Mouse (Mus musculus) cerebellum, postnatal 14 days (tissue): ENCODE results near the gene Abr.

Experiments used
- DNase-seq, 2 experiments: peaks; one replicate each; pipeline ENCODE4 v3.0.0; 2021; ENCODE audit warnings: mixed read lengths in 2 of 2

The Abr gene

DNA sequence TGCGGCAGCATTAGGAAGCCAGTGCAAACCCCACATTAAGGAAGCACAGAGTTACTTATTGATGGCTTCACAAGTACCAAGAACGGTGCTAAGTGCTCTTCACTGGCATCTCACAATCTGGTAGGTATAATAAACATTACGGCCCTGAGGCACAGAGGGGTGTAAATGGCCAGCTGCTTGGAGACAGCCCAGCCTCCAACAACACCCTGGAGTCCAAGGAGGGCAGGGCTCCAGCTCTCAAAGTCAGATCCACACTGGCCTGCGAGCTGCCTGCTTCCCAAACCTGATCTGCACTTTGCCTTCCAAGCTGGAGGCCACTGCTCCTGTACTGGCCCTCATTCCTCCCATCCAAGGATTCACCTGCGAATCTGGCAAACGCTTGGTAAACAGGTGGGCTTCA is 132.7 kb downstream of the Abr start:
- no peak for DNase-seq

DNA sequence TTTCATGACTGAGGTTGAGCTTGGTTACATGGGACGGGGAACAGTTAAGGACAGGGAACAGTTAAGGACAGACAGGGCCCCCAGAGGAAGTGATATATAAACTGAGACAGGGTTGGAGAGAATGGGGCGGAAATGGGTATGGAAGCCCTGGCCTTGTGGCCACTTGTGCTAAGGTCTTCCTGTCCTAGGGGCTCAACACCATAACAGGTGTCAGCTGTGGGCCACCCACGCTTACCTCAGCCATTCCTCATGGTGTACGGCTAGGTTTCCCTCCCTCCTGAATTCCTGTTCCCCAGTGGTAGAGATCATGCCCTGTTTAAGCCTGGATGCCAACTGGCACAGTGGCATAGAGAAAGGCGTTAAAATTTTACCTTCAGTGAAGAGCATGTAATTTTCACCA is 135.1 kb downstream of the Abr start:
- no peak for DNase-seq

DNA sequence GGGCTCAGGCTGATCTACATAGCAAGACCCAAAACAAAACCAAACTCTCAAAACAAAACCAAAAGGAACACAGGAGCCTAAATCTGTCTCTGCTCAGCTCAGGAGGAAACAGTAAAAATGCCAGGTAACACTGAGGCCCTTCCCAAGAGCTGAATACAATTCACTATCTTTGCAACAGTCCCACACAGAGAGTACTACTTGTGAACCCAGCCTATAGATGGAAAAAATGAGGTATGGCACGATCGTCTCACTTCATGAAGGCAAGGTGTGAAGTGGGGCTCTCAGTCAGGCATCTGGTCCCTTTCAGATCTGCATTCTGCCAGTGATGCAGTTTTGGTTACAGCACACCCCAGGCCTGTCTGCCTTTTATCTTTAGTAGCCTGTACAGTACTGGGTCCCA is 138.1 kb downstream of the Abr start:
- no peak for DNase-seq

DNA sequence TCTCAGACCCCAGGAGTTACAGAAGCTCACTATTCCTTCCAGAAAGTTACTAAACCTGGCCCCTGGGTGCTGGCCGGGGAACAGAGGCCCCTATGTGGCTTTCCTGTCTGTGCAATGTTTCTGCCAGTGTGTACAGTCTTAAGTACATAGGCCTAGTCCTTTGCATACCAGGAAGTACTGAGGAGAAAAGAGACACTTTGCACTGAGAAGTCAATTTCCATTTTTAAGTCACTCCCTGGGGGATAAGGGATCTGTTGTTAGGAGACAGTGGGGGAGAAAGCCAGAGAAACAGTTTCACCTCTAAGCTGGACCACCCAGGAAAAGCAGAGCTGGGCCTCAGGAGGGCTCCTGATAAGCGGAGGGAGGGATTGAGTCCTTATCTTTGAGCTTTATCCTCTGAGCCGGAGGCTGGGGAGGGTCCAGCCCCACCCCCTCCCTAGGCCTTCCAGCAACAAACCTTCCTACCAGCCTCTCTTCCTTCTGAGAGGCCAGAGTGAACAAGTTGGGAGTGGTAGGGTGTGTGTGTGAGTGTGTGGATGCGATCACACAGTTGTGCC is 138.9 kb downstream of the Abr start:
- no peak for DNase-seq

DNA sequence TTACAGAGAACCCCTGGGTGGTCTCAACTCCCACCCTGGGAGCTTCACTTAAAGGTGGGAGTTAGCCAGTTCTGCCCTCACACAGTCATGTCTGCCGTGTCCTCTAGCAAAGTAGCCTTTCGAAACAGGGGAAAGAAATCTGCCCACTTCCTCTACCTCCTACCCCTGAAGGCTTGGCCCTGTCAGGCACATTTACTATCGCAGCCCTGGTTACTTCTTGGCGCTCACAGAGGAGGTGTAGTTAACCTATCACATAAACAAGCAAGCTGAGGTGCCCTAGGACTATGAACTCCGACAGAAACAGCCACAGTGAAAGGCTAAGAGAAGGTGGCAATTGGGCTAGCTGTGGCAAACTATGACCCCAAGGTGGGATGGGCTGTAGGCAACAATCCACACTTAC is 139.4 kb downstream of the Abr start:
- DNase-seq: no peak

DNA sequence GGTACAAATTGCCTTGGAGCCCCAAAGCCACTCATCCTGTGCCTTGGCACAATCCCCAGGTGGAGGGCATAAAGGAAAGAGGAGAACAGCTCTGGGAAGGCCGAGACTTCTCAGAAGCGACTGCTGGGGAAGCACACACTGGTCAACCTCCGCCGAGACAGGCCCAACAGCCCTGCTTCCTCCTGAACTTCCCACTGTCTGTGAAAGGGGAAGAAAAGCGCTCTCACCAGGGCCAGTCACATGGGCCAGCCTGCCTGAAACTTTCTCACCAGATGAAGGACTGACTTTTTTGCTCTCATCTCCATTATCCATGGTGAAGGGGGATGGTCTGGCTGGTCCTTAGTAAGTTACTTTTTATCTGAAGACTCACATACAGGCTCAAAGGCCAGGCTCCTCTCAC is 139.9 kb downstream of the Abr start:
- DNase-seq: no peak

DNA sequence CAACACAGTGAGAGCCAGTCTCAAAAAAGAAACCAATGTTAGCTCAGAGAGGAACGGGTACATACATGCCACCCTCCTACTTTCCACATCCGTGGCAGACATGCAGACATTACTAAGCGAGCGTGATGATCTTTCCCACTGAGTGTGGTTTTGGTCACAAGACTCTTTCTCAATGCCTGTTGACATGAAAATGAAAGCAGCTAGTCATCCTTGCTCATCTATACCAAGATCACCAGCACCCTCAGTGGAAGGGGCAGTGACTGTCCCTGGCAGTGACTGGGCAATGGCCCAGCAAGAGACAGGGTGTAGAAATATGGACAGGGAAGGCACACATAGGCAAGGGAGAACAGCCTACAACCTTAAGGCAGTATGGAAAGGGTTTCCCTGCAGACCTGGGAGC is 142.4 kb downstream of the Abr start:
- DNase-seq: no peak

DNA sequence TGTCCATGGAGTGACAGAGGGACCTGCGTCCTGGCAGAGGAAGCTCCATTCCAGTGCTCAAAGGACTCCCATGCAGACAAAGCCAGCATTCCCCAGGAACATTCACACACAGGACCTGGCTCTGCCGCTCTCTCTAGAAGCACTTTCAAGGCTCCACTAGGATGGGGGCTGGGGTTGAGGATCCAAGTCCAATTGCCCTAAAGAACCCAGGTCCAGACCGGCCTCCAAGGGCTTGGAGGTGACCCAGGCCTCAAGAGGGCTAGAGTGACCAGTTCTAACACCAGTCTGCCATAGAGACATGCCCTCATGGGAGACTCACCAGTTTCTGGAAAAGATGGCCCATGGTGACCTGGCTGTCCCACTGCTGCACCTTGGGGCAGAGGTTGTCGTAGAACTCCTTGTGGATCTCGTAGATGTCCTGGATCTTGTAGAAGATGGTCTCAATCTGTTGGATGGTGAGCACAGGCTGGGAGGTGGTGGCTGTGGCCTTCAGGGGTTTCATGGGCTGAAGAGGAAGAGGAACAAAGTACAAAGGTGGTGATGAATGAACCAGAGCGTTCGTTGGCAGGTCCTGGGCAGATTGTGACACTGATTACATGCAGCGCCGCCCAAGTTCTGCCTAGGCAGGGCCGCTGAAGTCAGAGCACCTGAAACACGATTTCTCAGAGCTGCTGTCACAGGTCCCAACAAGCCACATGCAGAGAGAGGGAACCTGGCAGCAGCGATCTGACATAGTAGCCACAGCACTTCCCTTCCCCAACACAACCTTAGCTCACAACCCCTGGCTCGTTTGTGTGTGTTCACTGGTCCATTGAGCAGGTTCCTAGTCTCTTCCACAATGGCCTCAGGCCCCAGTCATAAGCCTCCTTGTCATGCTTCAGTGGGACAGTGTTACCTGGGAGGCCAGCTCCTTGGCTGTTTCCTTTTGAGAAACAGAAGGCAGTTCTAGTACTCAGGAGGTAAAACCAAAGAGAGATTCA is 143.1 kb downstream of the Abr start:
- DNase-seq: no peak

DNA sequence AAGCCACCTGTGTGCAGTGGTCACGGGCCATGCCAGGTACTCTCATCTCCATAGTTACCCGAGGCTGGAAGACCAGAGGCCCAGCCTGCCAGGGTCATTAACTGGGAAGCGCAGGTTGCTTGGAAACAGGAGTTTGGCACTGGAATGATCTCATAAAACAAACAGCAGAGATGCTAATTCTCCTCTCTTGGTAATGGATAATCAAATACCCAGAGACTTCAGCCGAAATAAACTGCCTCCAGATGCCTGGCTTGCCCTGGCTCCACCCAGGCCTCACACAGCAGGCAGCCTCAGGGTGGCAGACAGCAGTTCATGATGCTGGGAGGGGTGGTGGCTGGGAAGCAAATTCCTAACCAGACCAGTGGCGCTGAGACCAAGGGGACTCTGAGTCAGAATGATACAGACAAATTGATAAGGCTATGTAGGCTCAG is 145.0 kb downstream of the Abr start:
- no peak for DNase-seq

DNA sequence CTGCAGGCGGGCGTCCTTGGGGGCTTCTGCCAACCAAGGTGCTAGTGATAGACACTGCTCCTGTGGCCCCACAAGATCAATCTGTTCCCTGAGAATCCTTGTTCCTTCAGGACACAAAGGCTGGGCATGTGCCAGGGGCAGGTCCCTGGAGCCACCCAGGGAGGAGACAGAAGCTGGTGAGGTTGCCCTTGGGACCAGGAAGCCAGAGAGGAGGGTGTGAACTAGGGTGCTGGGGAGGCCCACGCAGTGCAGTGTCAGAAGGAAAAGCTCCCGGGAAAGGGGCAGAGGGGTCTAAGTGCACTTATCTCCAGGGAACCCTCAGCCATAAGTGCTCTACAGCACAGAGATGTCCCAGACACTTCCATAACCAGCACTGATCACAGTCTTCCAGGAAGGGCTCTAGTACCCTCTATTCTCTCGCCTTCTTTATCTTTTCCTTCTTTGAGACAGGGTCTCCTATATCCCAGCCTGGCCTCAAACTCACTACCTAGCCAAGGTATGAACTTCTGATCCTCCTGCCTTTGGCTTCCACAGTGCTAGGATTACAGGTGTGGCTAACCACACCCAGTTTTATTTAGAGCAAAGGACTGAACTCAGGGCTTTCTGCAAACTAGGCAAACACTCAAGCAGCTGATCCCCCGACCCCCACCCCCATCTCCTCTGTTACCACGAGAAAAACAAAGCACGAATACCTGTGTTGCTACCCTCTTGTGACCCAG is 145.6 kb downstream of the Abr start:
- no peak for DNase-seq

DNA sequence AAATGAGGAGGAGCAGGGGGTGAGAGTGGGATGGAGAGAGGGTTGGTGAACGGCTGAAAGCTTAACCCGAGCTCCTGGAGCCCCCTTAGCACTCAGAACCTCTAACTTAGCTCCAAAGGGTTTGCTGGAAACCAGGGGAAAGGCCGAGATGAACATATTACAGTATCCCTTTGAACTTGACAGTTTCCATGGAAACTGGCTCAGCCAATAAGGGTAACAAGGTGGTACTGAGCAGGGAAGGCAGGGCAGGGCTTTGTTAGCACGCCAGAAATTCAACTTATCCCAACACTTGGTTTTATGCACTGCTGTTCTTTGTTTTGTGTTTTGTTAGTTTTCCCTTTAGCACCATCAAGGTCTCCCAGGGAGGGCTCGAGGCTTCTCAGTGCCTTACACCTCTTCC is 149.5 kb downstream of the Abr start:
- DNase-seq: no peak

DNA sequence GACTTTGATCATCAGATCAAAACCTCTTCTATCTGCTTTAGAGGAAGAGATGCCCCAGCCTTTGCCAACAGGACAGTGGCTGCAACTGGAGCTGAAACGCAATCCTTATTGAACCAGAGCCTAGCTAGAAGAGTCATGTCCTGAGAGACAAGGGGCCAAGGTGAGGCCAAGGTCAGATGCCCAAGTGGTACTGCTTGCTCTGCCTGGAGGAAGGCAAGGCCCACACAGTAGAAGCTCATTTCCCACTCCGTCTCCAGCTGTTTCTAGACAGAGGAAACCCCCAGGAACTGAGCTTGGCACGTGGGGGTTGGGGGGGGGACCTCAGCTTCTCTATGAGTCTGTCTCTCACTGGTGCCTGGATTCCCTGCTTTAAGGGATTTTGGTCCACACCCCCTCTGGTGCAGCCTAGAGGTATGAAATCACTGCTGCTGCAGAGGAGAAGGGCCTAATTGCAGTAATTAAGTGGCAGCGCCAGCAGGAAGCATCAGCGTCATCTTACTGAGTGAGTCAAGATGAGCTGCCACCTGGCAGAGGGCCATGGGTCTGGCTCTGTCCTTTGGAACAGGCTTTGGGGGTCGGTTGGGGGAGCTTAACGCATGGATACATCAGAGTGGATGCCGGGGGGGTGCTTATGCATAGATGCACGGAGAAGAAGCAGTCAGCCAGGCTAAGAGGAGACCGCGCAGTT is 152.7 kb downstream of the Abr start:
- peak; percentile 50 to 74 for DNase-seq

DNA sequence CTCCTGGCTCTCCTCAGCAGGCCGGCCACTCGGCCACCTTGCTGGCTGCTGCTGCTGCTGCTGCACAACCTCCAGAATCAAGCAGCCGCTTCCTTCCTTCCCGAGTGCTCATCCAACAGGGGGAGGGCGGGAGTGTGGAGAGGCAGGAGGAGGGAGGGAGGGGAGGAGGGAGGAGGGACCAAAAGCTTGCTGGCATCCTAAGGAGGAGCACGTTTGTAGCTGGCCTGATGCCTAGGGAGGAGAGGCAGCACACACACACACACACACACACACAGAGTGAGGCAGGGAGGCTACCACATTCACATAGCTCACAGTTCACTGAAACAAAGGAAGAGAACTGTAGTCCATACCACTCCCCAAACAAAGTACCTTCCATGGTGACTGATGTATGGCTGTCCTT is 153.8 kb downstream of the Abr start:
- DNase-seq: peak; percentile 67 to 82

DNA sequence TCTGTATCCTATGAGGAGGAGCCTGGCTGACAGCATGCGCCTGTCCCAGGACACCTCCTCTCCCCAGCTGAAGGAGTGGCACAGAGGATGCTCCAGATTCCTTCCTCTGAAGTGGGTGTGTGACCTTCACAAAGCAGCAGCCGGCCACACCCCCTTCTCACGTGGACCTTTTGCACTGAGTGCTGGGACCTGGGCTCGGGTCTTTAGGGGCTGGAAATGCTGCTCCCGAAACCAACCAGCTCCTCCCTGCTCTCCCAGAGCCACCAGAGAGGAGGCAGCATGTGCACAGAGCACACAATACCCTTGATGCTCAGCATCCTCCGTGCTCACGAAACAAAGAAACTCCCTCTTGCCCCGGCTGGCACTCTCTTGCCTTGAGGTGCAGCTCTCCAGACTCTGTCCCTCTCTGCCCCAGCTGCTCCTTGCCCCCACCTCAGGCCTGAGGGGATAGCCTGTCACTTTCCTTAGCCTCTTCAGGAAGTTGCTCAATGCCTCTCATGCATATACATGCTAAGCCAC is 154.6 kb downstream of the Abr start:
- no peak for DNase-seq

DNA sequence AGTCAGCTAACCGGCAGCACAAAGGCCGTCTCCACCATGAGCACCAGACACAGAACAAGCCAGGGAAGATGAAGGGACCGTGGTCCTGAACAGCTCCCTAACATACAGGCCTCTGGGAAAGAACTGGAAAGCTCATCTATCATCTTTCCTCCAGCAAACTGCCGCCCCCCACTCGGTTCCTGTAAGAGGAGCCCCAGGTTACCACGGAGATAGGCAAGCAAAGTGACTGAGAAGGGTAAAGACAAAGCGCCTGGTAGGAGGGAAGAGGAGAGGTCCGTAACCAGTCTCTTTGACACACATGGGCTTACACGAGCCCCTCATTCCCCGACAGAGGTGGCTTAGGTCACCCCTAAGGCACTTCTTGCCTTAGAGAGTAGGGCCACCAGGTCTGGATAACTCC is 155.0 kb downstream of the Abr start:
- DNase-seq: no peak

DNA sequence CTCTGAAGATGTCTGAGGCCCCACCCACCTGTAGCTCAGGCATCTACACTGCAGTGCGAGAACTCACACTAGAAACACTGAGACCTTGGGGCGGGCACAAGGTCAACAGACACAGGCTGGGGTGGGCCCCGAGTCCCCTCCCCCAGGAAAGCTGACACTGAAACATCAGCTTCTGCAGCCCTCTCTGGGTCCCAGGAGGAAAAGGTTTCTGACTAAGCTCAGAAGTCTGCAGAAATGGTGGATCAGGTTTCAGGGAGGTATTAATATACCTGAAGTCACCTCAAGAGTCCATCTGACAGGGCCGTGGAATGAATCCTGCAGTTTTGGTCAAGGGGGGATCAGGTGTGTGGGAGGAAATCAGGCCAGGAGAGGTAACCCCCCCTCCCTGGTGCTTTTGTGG is 156.2 kb downstream of the Abr start:
- DNase-seq: no peak

DNA sequence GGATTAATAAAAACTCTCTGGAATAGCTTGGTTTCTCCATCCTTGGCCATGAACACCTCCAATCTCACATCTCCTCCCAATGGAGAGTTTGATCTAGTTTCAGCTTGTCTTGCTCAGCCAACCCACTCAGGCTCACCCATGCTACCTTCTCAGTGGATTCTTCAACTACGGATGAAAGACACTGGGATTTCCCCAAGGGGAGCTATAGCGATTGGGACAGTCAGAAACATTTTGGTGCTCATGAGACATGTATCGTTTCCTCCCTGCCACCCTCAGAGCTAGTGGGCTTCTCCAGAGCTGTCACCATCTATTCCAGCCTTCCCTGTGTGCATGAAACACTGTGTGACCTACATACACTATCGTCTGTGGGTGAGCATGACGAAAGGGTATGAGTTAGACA is 160.4 kb downstream of the Abr start:
- no peak for DNase-seq

DNA sequence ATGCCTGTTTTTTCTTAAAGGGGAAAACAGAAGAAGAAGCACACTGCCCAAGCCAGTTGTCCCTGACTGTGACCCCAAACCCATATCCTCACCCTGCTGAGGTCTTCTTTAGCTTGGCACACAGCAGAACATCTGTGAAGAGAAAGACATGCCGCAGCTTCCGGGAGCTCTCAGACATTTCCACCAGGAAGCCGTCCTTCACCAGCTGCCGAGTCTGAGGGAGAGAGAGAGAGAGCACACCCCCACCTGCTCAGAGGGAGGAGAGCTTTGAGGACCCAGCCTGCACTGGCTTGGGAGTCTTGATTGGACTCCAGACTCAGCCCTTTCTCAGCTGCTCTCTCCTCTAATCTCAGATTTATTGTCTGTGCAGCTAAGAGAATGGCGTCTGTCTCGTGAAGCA is 160.9 kb downstream of the Abr start:
- no peak for DNase-seq

DNA sequence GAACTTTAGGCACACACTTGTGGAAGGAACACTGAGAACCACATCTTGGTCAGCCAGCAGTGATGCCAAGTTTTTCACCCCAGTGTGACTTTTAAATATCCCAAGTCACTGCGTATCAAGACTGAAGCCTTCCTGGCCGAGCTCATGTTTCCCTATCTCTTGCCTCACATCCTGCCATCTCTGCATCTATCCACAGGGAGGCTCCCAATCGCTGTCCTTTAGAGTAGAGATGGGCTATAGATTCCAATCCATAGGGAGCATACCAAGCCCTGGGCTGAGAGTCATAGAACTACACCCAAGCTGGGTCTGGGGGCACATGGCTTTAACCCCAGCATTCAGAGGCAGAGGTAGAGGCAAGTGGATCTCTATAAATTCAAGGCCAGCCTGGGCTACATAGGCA is 162.6 kb downstream of the Abr start:
- no peak for DNase-seq

DNA sequence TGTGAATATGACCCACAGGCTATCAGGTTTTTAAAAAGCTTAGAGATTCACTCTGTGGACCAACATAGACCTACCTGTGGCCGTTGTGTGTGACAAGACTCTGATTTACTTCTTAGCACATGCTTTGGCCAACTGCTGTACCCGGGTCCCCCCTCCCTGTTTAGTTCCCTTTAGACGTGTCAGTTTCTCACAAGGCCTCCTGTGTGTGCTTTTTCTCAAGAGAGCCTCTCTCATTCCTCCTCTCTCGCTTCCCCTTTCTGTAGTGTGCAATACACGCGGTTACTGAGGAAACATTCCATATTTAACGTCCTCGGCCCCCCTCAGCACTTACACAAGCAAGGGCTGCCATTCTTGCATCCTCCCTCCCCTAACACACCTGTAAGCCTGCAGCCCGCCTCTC is 163.4 kb downstream of the Abr start:
- DNase-seq: no peak

DNA sequence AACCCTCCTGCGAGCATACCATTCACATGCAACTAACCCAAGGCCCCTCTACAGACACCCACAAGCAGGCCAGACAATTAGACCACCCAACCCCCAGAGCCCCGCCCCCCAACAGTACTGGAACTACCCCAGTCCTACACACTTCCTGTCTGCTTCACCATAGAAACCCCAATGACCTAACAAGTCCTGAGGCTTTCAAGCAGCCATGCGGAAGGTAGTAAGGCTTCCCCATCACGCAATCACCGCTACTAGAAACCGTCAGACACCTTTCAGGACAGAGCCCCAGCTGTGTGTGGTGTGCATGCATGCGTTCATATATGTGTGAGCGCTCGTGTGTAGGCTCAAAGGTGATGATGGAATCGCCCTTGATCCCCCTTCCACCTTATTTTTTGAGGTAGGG is 165.2 kb downstream of the Abr start:
- no peak for DNase-seq

DNA sequence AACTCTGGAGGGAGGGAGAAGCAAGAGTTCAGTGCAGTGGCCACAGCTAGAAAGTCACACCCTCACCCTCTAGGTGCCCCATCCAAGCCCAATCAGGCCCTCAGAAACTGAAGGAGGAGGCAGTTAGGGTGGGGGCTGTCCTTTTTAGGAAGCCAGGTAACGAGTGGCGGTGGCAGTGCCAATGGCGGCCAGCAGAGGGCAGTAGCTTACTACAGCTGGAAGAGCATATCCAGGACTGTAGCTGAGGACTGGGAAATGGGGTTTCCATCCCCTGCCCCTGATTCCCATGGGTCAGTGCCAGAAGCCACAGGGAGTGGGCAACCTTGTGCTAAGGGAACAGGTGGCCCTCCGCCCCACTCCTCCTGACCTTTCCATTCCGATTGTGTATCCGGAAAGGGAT is 165.9 kb downstream of the Abr start:
- DNase-seq: peak; percentile 95 to 99

DNA sequence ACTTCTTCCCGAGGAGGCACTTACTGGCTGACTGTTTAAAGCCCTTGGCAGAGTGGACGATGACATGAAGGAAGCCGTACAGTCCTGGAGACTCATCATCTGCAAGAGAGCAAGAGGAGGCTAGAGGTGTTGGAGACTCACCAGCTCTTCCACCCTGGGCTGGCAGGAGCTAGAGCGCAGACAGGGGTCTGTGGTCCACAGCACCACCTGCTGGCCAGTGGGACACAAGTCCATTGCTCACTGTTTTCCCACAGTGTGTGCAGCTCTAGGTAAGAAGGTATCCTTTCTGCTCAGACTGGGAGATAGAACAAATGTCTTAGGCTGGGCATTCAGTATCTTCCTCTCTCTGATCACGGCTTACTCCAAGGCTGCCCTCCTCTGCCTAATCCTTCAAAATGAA is 167.6 kb downstream of the Abr start:
- peak; percentile 84 to 87 for DNase-seq
